Mouse (Mus musculus) intestine, postnatal 0 days (tissue): ENCODE measurements at regions not wholly inside any gene's neighbourhood (a gene's known extent, or its start where the extent isn't known, plus 50 kb on each side); places are given as distances from the start of the nearest gene placed in this dataset.

Experiments
- ATAC-seq: fragments of 200-750 bp; cut with Nextera tagmentation; 2 replicates; pipeline ENCODE4 v1.8.0; 2017; ENCODE audit warnings: mild to moderate bottlenecking, moderate TSS enrichment, moderate library complexity
- H3K27ac ChIP-seq: fragments of 300-500 bp; sonication (generic); 2 replicates; pipeline ENCODE4 v1.5.1; 2014; ENCODE audit warnings: mild to moderate bottlenecking, low read depth, low read length, moderate library complexity
- H3K27me3 ChIP-seq: fragments of 300-500 bp; sonication (generic); replicated peaks from 2 replicates; pipeline ENCODE4 v1.6.1; 2014; ENCODE audit warnings: low read length, mixed read lengths; ENCODE audit not compliant: control insufficient read depth, insufficient read depth
- H3K36me3 ChIP-seq: fragments of 300-500 bp; sonication (generic); 2 replicates; pipeline ENCODE4 v1.6.1; 2014; ENCODE audit warnings: mild to moderate bottlenecking, moderate library complexity; ENCODE audit not compliant: control insufficient read depth, insufficient read depth
- H3K4me1 ChIP-seq: fragments of 300-500 bp; sonication (generic); replicated peaks from 2 replicates; pipeline ENCODE4 v1.6.1; 2014; ENCODE audit warnings: antibody characterized with exemption, low read length, mixed read lengths; ENCODE audit not compliant: control insufficient read depth, insufficient read depth
- H3K4me2 ChIP-seq: fragments of 300-500 bp; sonication (generic); replicated peaks from 2 replicates; pipeline ENCODE4 v1.6.1; 2014; ENCODE audit warnings: low read depth, mild to moderate bottlenecking, moderate library complexity
- H3K4me3 ChIP-seq: fragments of 300-500 bp; sonication (generic); 2 replicates; pipeline ENCODE4 v1.5.1; 2014; ENCODE audit warnings: low read depth, low read length
- H3K9ac ChIP-seq: fragments of 300-500 bp; sonication (generic); 2 replicates; pipeline ENCODE4 v1.6.1; 2014; ENCODE audit warnings: mild to moderate bottlenecking, low read depth, low read length
- H3K9me3 ChIP-seq: fragments of 300-500 bp; sonication (generic); 2 replicates; pipeline ENCODE4 v1.6.1; 2016; ENCODE audit warnings: mixed run types; ENCODE audit not compliant: control insufficient read depth
- CTCF ChIP-seq: sonication (generic); IDR thresholded peaks from 2 replicates; pipeline ENCODE4 v1.5.1; 2016; ENCODE audit warnings: low read depth, mild to moderate bottlenecking, control low read depth, antibody characterized with exemption, moderate library complexity
- WGBS: fragments of 180-500 bp; shearing (Covaris S2); extraction: QIAGEN DNeasy Blood & Tissue Kit; methylation state at CpG from one replicate; pipeline ENCODE4 v1.1.7; 2014; 5-methylcytosine and 5-hydroxymethylcytosine counted together

DNA sequence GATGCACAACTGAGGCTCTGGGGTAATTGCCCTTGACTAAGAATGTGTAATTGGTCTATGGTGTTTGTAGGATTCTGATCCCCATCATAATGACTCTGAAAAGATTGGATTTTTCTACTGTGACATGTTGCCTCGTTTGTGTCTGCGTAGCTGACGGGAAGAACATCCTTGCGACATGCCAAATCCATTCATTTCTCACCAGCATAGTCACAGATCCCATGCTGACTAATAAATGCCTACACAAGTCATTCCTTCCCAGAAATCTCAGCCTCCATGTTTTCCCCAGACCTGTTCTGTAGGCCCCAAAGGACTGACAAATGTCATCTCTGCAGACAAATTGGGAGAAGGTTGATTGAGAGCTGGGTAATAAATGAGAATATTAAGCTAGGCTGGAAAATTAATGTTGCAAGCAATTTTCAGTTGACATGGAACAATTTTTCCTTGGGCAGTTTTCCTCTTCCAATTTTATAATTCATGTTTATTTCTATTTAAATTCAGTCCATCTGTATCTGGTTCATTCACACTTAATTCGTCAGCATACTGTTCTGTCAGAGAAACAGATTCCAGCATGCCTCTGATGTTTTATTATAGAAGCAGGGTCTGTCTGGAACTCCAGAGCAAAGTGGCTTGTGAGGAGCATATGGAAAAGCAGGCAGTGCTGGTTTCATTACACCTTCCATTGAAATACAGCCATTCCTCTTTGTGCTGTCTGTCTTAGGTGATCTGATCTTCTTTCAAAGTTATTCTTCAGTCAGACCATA lies 454.0 kb upstream of the Tnc start:
- ATAC-seq: no peak
- WGBS: 85% methylated on average over 5 of the region's 5 CpGs
- H3K27me3 ChIP-seq: no peaks in the 10 kb centered on the region
- H3K9me3 ChIP-seq: no peaks in the 10 kb centered on the region
- H3K27ac ChIP-seq: no peak overlapping the region
- H3K4me3 ChIP-seq: no peak overlapping the region
- no peak overlapping the region for H3K4me2 ChIP-seq
- no peaks in the 10 kb centered on the region for H3K4me1 ChIP-seq
- no peak overlapping the region for H3K9ac ChIP-seq
- TF ChIP-seq CTCF: no peak
- no peaks in the 10 kb centered on the region for H3K36me3 ChIP-seq

DNA sequence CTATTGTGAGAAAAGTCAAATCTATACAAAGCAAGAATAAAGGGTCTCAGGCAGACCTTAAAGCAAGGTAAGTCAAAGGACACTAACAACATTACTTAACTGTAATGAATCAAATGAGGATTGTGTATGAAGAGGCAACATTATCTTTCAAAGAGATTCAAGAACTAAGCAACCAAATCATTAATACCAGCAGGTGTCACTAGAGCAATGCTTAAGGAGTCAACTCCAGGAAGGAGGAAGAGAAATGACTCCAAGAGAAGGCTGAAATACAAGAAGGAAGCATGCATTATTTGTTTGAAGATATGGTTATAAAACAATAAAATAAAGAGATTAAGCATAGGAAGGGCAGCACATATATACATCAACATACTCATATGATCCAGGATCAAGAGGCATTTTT lies 475.1 kb upstream of the Tnc start:
- no peaks in the 10 kb centered on the region for H3K9me3 ChIP-seq
- H3K9ac ChIP-seq: no peak overlapping the region
- no peak for ATAC-seq
- H3K36me3 ChIP-seq: no peaks in the 10 kb centered on the region
- no peak overlapping the region for H3K27ac ChIP-seq
- H3K4me3 ChIP-seq: no peak overlapping the region
- H3K4me2 ChIP-seq: no peak overlapping the region
- no peaks in the 10 kb centered on the region for H3K27me3 ChIP-seq
- no peaks in the 10 kb centered on the region for H3K4me1 ChIP-seq
- peak; percentile 71 for TF ChIP-seq CTCF

DNA sequence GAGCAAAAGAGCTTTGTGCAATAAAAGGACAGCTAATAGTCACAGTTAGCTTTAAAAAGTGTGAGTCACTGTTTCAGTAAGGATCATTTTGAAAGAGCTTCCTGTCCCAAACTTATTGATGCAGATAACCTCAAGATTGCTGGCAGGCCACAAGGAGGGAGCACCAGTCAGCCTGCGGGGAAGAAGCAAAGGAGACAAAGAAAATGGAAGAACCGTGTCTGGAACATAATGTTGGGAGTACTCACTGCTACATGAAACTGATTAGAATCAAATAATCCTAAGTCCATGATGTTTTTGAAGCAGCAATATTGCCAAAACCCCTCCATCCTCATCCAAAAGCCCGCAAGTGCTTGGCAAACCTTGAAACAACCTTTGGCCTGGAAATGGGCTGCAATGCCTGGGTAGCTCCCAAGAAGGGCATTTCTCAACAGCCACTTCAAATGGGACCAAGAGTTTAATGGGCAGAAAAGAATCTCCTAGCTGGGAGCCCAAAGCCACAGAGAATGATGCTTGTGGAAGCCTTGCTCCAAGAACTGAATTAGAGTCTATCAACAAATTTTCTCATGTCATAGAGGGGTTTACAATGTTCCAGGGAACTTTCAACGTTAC lies 481.0 kb upstream of the Tnc start:
- Histone ChIP-seq H3K4me1 (no peaks in the 10 kb centered on the region), H3K4me3 (no peak overlapping the region), H3K4me2 (no peak overlapping the region), H3K27ac (no peak overlapping the region), H3K36me3 (no peaks in the 10 kb centered on the region), H3K9me3 (no peaks in the 10 kb centered on the region), H3K27me3 (no peaks in the 10 kb centered on the region), H3K9ac (no peak overlapping the region)
- WGBS: 80% methylated on average over 4 of the region's 4 CpGs
- no peak for ATAC-seq
- no peak for TF ChIP-seq CTCF

DNA sequence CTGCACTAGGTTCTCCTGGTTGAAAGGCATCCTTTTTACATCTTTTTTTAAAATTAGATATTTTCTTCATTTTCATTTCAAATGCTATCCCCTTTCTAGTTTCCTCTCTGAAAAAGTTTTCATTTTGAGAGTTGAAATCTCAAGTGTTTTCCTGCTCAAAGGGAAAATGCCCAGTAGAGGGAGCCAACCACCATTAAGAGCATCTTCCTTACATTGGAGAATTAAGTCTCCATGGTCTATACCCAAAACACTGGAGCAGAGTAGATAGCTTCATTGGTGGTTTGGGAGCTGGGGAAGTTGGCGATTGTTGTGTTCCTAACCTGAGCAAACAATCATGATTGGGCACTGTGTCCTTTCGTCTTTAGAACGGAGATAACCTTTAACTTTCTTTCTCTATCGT lies 483.8 kb upstream of the Tnc start:
- no peak for ATAC-seq
- Histone ChIP-seq H3K27ac (no peak overlapping the region), H3K36me3 (no peaks in the 10 kb centered on the region), H3K9me3 (no peaks in the 10 kb centered on the region), H3K4me1 (no peaks in the 10 kb centered on the region), H3K9ac (no peak overlapping the region), H3K27me3 (no peaks in the 10 kb centered on the region), H3K4me3 (no peak overlapping the region), H3K4me2 (no peak overlapping the region)
- WGBS: 60% methylated on average over 4 of the region's 4 CpGs
- TF ChIP-seq CTCF: peak; percentile 72

DNA sequence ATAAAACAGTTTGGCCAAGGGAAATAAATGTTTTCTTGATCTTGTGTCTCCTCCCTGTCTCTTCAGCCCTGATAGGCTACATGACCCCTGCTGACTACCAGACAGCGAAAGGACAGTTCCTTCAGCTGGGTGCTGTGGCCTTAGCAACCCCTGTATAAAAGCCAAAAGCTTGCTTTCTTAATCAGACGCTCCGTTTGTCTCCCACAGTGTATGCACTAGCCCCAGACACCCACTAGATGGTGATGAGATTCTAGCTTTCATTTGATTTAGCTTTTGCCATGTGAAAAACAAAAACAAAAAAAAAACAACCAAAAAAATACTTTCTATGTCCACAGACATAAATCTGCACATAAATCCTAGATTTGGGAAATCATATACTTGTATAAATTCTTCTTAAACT lies 486.2 kb upstream of the Tnc start:
- no peaks in the 10 kb centered on the region for H3K27me3 ChIP-seq
- ATAC-seq: no peak
- peak; percentile 64 for TF ChIP-seq CTCF

DNA sequence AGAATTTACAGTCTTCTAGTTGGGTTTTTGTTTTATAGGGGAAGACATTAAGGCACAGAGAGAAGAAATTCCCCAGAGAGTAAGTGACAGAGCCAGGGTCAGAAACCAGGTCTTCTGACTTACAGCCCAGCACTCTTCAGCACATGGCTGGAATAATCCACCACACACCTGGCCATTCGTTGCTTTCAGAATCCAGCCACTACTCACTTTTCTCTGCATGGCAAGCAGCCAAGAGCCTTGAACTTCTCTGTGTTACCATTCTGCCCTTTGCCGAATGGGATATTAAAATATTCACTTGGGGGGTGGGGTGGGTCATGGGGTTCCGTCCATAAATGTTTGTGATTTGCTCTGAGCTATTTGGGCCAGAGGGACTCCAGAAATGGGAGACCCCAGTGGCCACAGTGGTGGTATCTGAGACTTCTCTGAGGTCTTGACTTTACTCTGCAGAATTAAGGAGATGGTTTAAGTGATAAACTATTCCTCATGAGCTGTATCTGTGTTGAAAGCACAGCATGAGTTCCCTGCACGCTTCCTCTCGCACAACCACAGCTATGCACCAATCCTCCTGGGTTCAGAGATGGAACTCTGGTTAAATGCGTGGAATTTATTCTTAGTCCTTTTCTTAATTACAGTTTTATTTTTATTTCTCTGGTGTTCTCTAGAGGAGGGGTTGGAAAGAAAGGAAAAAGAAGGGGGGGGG lies 488.9 kb upstream of the Tnc start:
- no peaks in the 10 kb centered on the region for H3K9me3 ChIP-seq
- H3K4me3 ChIP-seq: no peak overlapping the region
- no peak overlapping the region for H3K27ac ChIP-seq
- 79% methylated on average over 6 of the region's 6 CpGs for WGBS
- no peaks in the 10 kb centered on the region for H3K27me3 ChIP-seq
- no peaks in the 10 kb centered on the region for H3K36me3 ChIP-seq
- H3K9ac ChIP-seq: no peak overlapping the region
- no peaks in the 10 kb centered on the region for H3K4me1 ChIP-seq
- ATAC-seq: no peak
- no peak for TF ChIP-seq CTCF
- no peak overlapping the region for H3K4me2 ChIP-seq

More for the DNA sequence above, 486.2 kb upstream of the Tnc start:
- Histone ChIP-seq H3K9ac (no peak overlapping the region), H3K27ac (no peak overlapping the region), H3K9me3 (no peaks in the 10 kb centered on the region), H3K4me1 (no peaks in the 10 kb centered on the region), H3K4me3 (no peak overlapping the region), H3K4me2 (no peak overlapping the region), H3K36me3 (no peaks in the 10 kb centered on the region)
- 45% methylated on average over 3 of the region's 3 CpGs for WGBS
